Mouse (Mus musculus) adrenal gland (tissue): ENCODE results near the gene Ptpre.
"Not testable (repeated sequence)": the region's sequence is repeated elsewhere in the genome, so short reads cannot be mapped to it uniquely, and the experiment has no call there.

Experiments
- intact Hi-C: fragments of 180-260 bp; cut with DNase I; formaldehyde crosslinking; loops from one replicate; pipeline ENCODE4 v1.15.1; 2025

Gene Ptpre

GRCm38 (mm10) chr7:135602265-135602664 is 65.0 kb downstream of the Ptpre start:
- intact Hi-C loops, result no loop called here

GRCm38 (mm10) chr7:135602881-135603523 is 65.7 kb downstream of the Ptpre start:
- intact Hi-C loops, result no loop called here

GRCm38 (mm10) chr7:135605002-135605803 is 67.9 kb downstream of the Ptpre start:
- intact Hi-C loops, result no loop called here

GRCm38 (mm10) chr7:135605804-135606072 is 68.5 kb downstream of the Ptpre start:
- intact Hi-C loops, result no loop called here

- intact Hi-C loops, result no loop called here
Observed at GRCm38 (mm10) chr7:135608208-135608607, 70.9 kb downstream of the Ptpre start.

GRCm38 (mm10) chr7:135609028-135609427 is 71.7 kb downstream of the Ptpre start:
- intact Hi-C loops, result no loop called here

- intact Hi-C loops, result no loop called here
Observed at GRCm38 (mm10) chr7:135609655-135610054, 72.4 kb downstream of the Ptpre start.

- intact Hi-C loops, result no loop called here
Observed at GRCm38 (mm10) chr7:135612276-135612675, 75.0 kb downstream of the Ptpre start.

- intact Hi-C loops, result no loop called here
Observed at GRCm38 (mm10) chr7:135612801-135613200, 75.5 kb downstream of the Ptpre start.

GRCm38 (mm10) chr7:135613380-135613779 is 76.1 kb downstream of the Ptpre start:
- intact Hi-C loops, result no loop called here

- intact Hi-C loops, result no loop called here
Observed at GRCm38 (mm10) chr7:135614892-135615291, 77.6 kb downstream of the Ptpre start.

- intact Hi-C loops, result not testable (repeated sequence)
Observed at GRCm38 (mm10) chr7:135616479-135616878, 79.2 kb downstream of the Ptpre start.

- intact Hi-C loops, result no loop called here
Observed at GRCm38 (mm10) chr7:135617776-135618175, 80.5 kb downstream of the Ptpre start.

GRCm38 (mm10) chr7:135621649-135622048 is 84.4 kb downstream of the Ptpre start:
- intact Hi-C loops, result loop anchor here (10.0 kb wide), 1 partner anchor 217 kb away; no protein-coding TSS in a partner anchor

GRCm38 (mm10) chr7:135622241-135622640 is 85.0 kb downstream of the Ptpre start:
- intact Hi-C loops, result loop anchor here (10.0 kb wide), 1 partner anchor 217 kb away; no protein-coding TSS in a partner anchor

- intact Hi-C loops, result loop anchor here (10.0 kb wide), 1 partner anchor 220 kb away; no protein-coding TSS in a partner anchor
Observed at GRCm38 (mm10) chr7:135624854-135625253, 87.6 kb downstream of the Ptpre start.

GRCm38 (mm10) chr7:135628363-135628762 is 91.1 kb downstream of the Ptpre start:
- intact Hi-C loops, result loop anchor here (10.0 kb wide), 1 partner anchor 224 kb away; no protein-coding TSS in a partner anchor

- intact Hi-C loops, result loop anchor here (10.0 kb wide), 1 partner anchor 224 kb away; no protein-coding TSS in a partner anchor
Observed at GRCm38 (mm10) chr7:135629019-135629418, 91.7 kb downstream of the Ptpre start.

GRCm38 (mm10) chr7:135631776-135632552 is 94.7 kb downstream of the Ptpre start:
- intact Hi-C loops, result loop anchor here (5.0 kb wide), 1 partner anchor 135 kb away; no protein-coding TSS in a partner anchor

GRCm38 (mm10) chr7:135632716-135633258 is 95.5 kb downstream of the Ptpre start:
- intact Hi-C loops, result loop anchor here (5.0 kb wide), 1 partner anchor 135 kb away; no protein-coding TSS in a partner anchor
